Mouse (Mus musculus): Measurements from ENCODE around the gene Dpy30.

Gene Dpy30

GRCm38 (mm10) chr17:74295026-74295970, 28.4 kb downstream of the Dpy30 start, which contains the start of gene Memo1:
TSS of gene Memo1 (minus strand) at chr17:74295521.
- DNase-seq (ENCODE audit: low read depth, low spot score), result no peak

GRCm38 (mm10) chr17:74294426-74295025, 29.2 kb downstream of the Dpy30 start:
- no peak for DNase-seq (ENCODE audit: low read depth, low spot score)

- DNase-seq (ENCODE audit: low read depth, low spot score), result no peak
These were observed 29.9 kb downstream of the Dpy30 start for GRCm38 (mm10) chr17:74293687-74294425.

- no peak for DNase-seq (ENCODE audit: low read depth, low spot score)
These were observed 31.9 kb downstream of the Dpy30 start for GRCm38 (mm10) chr17:74291640-74292361.

GRCm38 (mm10) chr17:74290869-74291268, 32.9 kb downstream of the Dpy30 start:
- DNase-seq (ENCODE audit: low read depth, low spot score), result no peak

- no peak for DNase-seq (ENCODE audit: low read depth, low spot score)
These were observed 33.5 kb downstream of the Dpy30 start for GRCm38 (mm10) chr17:74290198-74290597.

GRCm38 (mm10) chr17:74288626-74289025, 35.1 kb downstream of the Dpy30 start:
- no peak for DNase-seq (ENCODE audit: low read depth, low spot score)

GRCm38 (mm10) chr17:74286140-74286730, 37.5 kb downstream of the Dpy30 start:
- no peak for DNase-seq (ENCODE audit: low read depth, low spot score)

- DNase-seq (ENCODE audit: low read depth, low spot score), result no peak
These were observed 38.0 kb downstream of the Dpy30 start for GRCm38 (mm10) chr17:74285730-74286129.

- DNase-seq (ENCODE audit: low read depth, low spot score), result no peak
These were observed 39.2 kb downstream of the Dpy30 start for GRCm38 (mm10) chr17:74284397-74285115.

- no peak for DNase-seq (ENCODE audit: low read depth, low spot score)
These were observed 41.7 kb downstream of the Dpy30 start for GRCm38 (mm10) chr17:74282024-74282423.

- DNase-seq (ENCODE audit: low read depth, low spot score), result no peak
These were observed 44.5 kb downstream of the Dpy30 start for GRCm38 (mm10) chr17:74278966-74279869.

- no peak for DNase-seq (ENCODE audit: low read depth, low spot score)
These were observed 49.3 kb downstream of the Dpy30 start for GRCm38 (mm10) chr17:74274471-74274870.

- DNase-seq (ENCODE audit: low read depth, low spot score), result no peak
These were observed 51.0 kb downstream of the Dpy30 start for GRCm38 (mm10) chr17:74272683-74273205.

GRCm38 (mm10) chr17:74271541-74272268, 52.0 kb downstream of the Dpy30 start:
- DNase-seq (ENCODE audit: low read depth, low spot score), result no peak

- DNase-seq (ENCODE audit: low read depth, low spot score), result no peak
These were observed 53.5 kb downstream of the Dpy30 start for GRCm38 (mm10) chr17:74270205-74270604.

GRCm38 (mm10) chr17:74267415-74268180, 56.1 kb downstream of the Dpy30 start:
- no peak for DNase-seq (ENCODE audit: low read depth, low spot score)

- no peak for DNase-seq (ENCODE audit: low read depth, low spot score)
These were observed 58.1 kb downstream of the Dpy30 start for GRCm38 (mm10) chr17:74265636-74266035.
